Mouse (Mus musculus) limb, embryonic 12.5 days (tissue): ENCODE data around the gene Ywhah. TPM values are rescaled to one million over a fixed set of nuclear protein-coding genes. Genes with fewer than 3 reads are reported as not detected.

Experiments
- ATAC-seq: fragments of 200-750 bp; cut with Nextera tagmentation; 2 replicates; pipeline ENCODE4 v1.8.0; 2017; ENCODE audit warnings: low read depth, moderate TSS enrichment; ENCODE audit not compliant: insufficient number of reproducible peaks, insufficient read depth, low FRiP score, low TSS enrichment
- H3K27ac ChIP-seq: fragments of 300-500 bp; sonication (generic); 2 replicates; pipeline ENCODE4 v1.5.1; 2016; ENCODE audit warnings: mild to moderate bottlenecking, moderate library complexity
- H3K27me3 ChIP-seq: fragments of 300-500 bp; sonication (generic); 2 replicates; pipeline ENCODE4 v1.6.1; 2016; ENCODE audit warnings: mild to moderate bottlenecking, moderate library complexity
- H3K36me3 ChIP-seq: fragments of 300-500 bp; sonication (generic); 2 replicates; pipeline ENCODE4 v1.6.1; 2016; ENCODE audit warnings: mild to moderate bottlenecking, moderate library complexity
- H3K4me1 ChIP-seq: fragments of 300-500 bp; sonication (generic); replicated peaks from 2 replicates; pipeline ENCODE4 v1.6.1; 2016
- H3K4me2 ChIP-seq: fragments of 300-500 bp; sonication (generic); 2 replicates; pipeline ENCODE4 v1.6.1; 2016; ENCODE audit warnings: mild to moderate bottlenecking, moderate library complexity
- H3K4me3 ChIP-seq: fragments of 300-500 bp; sonication (generic); replicated peaks from 2 replicates; pipeline ENCODE4 v1.5.1; 2016; ENCODE audit warnings: mild to moderate bottlenecking
- H3K9ac ChIP-seq: fragments of 300-500 bp; sonication (generic); replicated peaks from 2 replicates; pipeline ENCODE4 v1.6.1; 2016; ENCODE audit warnings: mild to moderate bottlenecking, moderate library complexity
- H3K9me3 ChIP-seq: fragments of 300-500 bp; sonication (generic); 2 replicates; pipeline ENCODE4 v1.6.1; 2016; ENCODE audit warnings: mild to moderate bottlenecking, moderate library complexity
- WGBS: fragments of 180-500 bp; shearing (Covaris S2); methylation state at CpG from one replicate; pipeline ENCODE4 v1.1.7; 2016; 5-methylcytosine and 5-hydroxymethylcytosine counted together
- polyA plus RNA-seq: library from polyadenylated mRNA; unstranded; fragments of >200 nt; fragmentation: Nextera tagmentation; extraction: Ambion mirVana; gene quantifications from 2 replicates; pipeline ENCODE4 v1.2.1, GENCODE M21; 2016

Gene Ywhah
- polyA plus RNA-seq, 1 experiment from 2014 or later = 346 TPM

- Histone ChIP-seq H3K27ac (no peak overlapping the region), H3K4me2 (no peak overlapping the region), H3K4me3 (no peak overlapping the region), H3K4me1 (no peaks in the 10 kb centered on the region), H3K36me3 (no peaks in the 10 kb centered on the region), H3K9ac (no peak overlapping the region), H3K9me3 (no peaks in the 10 kb centered on the region), H3K27me3 (peaks cover 3% of the 10 kb centered on the region; the same call in 1 of the 2 replicates)
- WGBS = 72% methylated on average over 14 of the region's 14 CpGs
- ATAC-seq = no peak
Measured at GRCm38 (mm10) chr5:33052849-33053582, 34.4 kb downstream of the Ywhah start.

GRCm38 (mm10) chr5:33056126-33056765 is 37.6 kb downstream of the Ywhah start:
- no peak overlapping the region for H3K9ac ChIP-seq
- ATAC-seq = no peak
- H3K27me3 ChIP-seq = peaks cover 3% of the 10 kb centered on the region; the same call in 1 of the 2 replicates
- no peak overlapping the region for H3K27ac ChIP-seq
- H3K4me1 ChIP-seq = no peaks in the 10 kb centered on the region
- no peak overlapping the region for H3K4me3 ChIP-seq
- no peak overlapping the region for H3K4me2 ChIP-seq
- no peaks in the 10 kb centered on the region for H3K9me3 ChIP-seq
- no peaks in the 10 kb centered on the region for H3K36me3 ChIP-seq
- WGBS = 75% methylated on average over 10 of the region's 10 CpGs

- Histone ChIP-seq H3K27ac (no peak overlapping the region), H3K9ac (no peak overlapping the region), H3K36me3 (no peaks in the 10 kb centered on the region), H3K27me3 (no peaks in the 10 kb centered on the region), H3K4me3 (no peak overlapping the region), H3K4me2 (no peak overlapping the region), H3K4me1 (no peaks in the 10 kb centered on the region), H3K9me3 (no peaks in the 10 kb centered on the region)
- no peak for ATAC-seq
Measured at GRCm38 (mm10) chr5:33070071-33070470, 51.5 kb downstream of the Ywhah start.

GRCm38 (mm10) chr5:33076490-33077191 is 58.0 kb downstream of the Ywhah start:
- no peak for ATAC-seq
- no peak overlapping the region for H3K4me2 ChIP-seq
- 82% methylated on average over 6 of the region's 6 CpGs for WGBS

More at GRCm38 (mm10) chr5:33076490-33077191, 58.0 kb downstream of the Ywhah start:
- H3K36me3 ChIP-seq = no peaks in the 10 kb centered on the region
- H3K9me3 ChIP-seq = no peaks in the 10 kb centered on the region
- no peaks in the 10 kb centered on the region for H3K27me3 ChIP-seq
- no peak overlapping the region for H3K27ac ChIP-seq
- no peaks in the 10 kb centered on the region for H3K4me1 ChIP-seq
- no peak overlapping the region for H3K9ac ChIP-seq
- H3K4me3 ChIP-seq = no peak overlapping the region

Other genes starting within 250 kb of the Ywhah start
- gene Pisd, start 233.2 kb upstream of the Ywhah start, polyA plus RNA-seq = 58.6 and 61.9 TPM in 2 replicates
- not detected in 2 replicates for gene Gm20671, start 191.7 kb upstream of the Ywhah start, polyA plus RNA-seq
- gene Prr14l, start 164.6 kb upstream of the Ywhah start, polyA plus RNA-seq = 15.3 and 15.8 TPM in 2 replicates
- gene Depdc5, start 155.1 kb upstream of the Ywhah start, polyA plus RNA-seq = 34.4 and 36.3 TPM in 2 replicates
- not detected in 2 replicates for gene Slc5a1, start 85.4 kb downstream of the Ywhah start, polyA plus RNA-seq
- gene Spon2, start 199.6 kb downstream of the Ywhah start, polyA plus RNA-seq = 1.4 and 2.4 TPM in 2 replicates